Mouse (Mus musculus): ENCODE data around the gene Rreb1. TPM values are rescaled to one million over a fixed set of nuclear protein-coding genes. Genes with fewer than 3 reads are reported as not detected.
A peak's percentile ranks its signal among the peaks of the same experiment; 100 is the strongest.
"Not testable (repeated sequence)": the region's sequence is repeated elsewhere in the genome, so short reads cannot be mapped to it uniquely, and the experiment has no call there.

Rreb1 gene
- total RNA-seq, 2 experiments from 2014 or later = 46.7 to 61.8 TPM

DNA sequence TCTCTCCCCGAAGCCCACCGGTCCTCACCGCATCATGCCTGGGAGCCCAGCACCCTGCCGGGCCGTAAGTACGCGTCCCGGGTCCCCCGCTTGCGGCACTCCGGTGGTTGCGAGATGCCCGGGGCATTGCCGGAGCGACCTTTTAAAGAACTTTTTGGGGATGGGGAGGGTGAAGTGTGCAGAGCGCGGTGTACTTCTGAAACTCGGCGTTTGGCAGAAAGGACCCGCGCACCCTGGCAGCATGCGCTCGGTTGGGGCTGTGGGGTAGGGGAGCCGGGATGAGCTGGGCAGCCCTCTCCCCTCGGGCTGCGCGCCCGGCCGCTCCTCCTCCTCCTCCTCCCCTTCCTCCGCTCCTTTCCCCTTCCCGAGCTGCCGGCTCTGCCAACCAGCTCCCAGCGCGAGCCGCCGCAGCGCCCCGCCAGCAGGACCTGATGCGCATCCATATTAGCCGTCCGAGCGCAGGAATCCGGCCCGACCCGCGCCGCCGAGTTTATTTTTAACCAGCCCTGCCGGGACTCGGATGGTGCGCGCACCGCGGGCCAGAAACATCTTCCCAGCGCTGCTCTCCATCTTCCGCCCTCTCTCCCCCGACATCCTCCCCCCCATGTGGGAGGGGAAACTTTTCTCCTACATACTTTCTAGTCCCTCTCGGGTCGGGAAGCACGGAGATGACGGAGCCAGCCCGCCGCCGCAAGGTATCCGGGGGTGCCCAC is 48.2 kb downstream of the Rreb1 start:
- DNase-seq = peak in 1 of 2 experiments; percentile 80
- intact Hi-C loops (cut with DNase I) = loop anchor here (2.0 to 5.0 kb wide), 6 partner anchors 30 to 374 kb away; no protein-coding TSS in a partner anchor

DNA sequence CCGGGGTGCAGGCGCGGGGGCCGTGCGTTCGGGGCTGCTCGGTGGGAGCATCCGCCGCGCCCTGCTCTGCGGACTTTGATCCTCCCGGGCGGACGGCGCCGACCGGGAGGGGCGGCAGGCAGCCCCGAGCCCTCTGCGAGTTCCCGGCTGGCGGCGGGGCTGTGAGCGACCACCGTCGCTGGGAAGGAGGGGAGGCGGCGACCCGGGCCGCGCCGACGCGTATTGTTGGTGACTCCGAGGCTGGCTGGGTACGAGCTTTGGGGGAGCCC is 48.7 kb downstream of the Rreb1 start:
- intact Hi-C loops (cut with DNase I) = loop anchor here (2.0 to 5.0 kb wide), 6 partner anchors 30 to 375 kb away; no protein-coding TSS in a partner anchor
- DNase-seq = peak; percentile 78 to 83

GRCm38 (mm10) chr13:37827263-37827995 is 49.2 kb downstream of the Rreb1 start:
- intact Hi-C loops (cut with DNase I) = loop anchor here (2.0 to 5.0 kb wide), 6 partner anchors 29 to 375 kb away; no protein-coding TSS in a partner anchor
- peak; percentile 64 to 81 for DNase-seq

GRCm38 (mm10) chr13:37827996-37828579 is 49.9 kb downstream of the Rreb1 start:
- intact Hi-C loops (cut with DNase I) = loop anchor here (2.0 to 5.0 kb wide), 6 partner anchors 29 to 376 kb away; no protein-coding TSS in a partner anchor
- DNase-seq = no peak

DNA sequence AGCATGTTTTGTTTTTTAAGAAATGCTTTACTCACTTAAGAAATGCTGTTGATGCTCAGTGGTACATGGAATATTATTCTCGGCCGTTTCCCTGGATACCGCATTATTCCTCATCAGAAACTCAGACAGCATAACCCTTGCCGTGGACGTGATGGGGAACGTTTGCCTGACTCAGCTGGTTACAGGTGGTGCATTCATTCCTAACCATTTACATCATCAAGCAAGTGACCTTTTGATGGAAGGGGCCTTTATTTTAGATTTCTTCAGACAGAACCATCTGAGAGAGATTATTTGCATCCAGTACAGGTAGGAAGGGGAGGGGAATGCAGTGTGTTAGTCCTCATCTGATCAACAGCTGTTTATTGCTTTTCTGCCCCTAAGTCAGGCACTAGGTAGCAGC is 50.7 kb downstream of the Rreb1 start:
- intact Hi-C loops (cut with DNase I) = loop anchor here (5.0 kb wide), 5 partner anchors 113 to 377 kb away; no protein-coding TSS in a partner anchor

GRCm38 (mm10) chr13:37830256-37830655 is 52.1 kb downstream of the Rreb1 start:
- intact Hi-C loops (cut with DNase I) = no loop called here

More for the DNA sequence above, 50.7 kb downstream of the Rreb1 start:
- DNase-seq = no peak

DNA sequence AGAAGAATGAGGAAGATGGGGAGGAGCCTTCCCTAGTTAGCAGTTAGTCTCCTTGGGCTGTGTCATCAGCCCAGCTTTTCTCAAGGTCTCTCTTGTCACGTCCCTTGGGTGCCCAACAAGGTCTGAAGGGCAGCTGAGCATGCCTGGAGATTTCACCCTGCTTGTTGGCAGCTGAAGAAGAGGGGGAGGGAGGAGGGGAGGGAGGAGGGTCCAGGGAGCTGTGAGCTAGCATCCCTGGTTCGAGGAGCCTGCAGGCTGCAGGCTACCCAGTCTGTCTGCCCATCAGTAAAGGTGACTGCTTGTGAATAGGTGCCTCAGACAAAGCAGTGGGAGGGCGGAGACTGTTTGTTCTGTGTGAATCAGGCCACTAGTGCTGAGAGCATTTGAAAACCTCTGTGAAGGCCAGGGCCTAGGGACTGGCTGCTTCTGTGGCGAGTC is 52.7 kb downstream of the Rreb1 start:
- intact Hi-C loops (cut with DNase I) = no loop called here
- DNase-seq = no peak

More at GRCm38 (mm10) chr13:37830256-37830655, 52.1 kb downstream of the Rreb1 start:
- no peak for DNase-seq

DNA sequence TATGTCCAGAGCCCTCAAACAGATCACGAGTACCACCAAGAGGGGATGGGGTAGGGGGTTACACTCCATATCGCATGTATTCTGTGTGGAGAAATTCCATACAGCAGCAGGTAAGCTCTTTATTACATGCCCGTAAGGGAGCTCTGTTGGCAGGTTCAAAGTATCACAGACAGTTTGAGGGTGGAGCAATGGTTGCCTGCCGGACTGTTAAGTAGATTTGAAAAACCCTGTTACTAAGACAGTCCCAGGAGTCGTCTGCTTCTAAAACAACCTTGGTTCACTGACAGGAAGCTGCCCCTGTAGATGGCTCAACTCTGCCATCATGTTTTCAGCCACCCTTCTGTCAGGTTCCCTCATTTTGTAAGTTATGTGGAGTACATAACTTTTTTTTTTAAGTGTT is 54.3 kb downstream of the Rreb1 start:
- intact Hi-C loops (cut with DNase I) = no loop called here

DNA sequence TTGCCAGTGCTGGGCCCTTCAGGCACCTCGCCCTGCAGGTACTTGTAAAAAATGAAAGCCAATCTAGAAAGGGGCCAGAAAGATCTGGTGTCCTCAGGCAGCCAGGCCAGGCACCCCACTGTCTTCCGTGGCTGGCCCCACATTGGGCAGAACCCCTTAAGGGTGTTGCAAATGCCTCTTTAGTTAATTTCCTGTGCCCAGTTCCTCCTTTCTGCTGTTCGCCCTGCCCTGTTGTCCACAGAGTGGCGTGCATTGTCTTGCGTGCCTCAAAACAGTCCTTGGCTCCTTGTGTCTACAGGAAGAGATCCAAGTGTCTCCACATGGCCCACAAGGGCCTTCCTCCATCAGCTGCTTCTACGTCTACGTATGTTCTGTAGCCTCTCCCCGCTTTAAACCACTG is 55.3 kb downstream of the Rreb1 start:
- peak; percentile 32 to 37 for DNase-seq
- intact Hi-C loops (cut with DNase I) = no loop called here

More for the DNA sequence above, 54.3 kb downstream of the Rreb1 start:
- no peak for DNase-seq

DNA sequence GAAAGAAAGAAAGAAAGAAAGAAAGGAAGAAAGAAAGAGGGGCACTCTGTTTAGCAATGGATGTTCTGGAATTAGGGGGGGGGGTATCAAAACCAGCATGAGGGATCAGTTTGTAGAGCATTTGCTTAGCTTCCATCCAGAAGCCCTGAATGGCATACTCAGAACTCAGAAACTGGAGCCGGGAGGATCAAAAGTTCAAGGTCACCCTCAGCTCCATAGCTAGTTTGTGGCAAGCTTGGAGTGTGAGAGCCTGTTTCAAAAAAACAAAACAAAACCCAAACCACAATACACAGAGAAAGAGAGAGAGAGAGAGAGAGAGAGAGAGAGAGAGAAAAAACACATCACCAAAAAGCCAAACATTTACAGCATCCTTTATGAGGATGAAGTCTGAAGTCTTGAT is 57.1 kb downstream of the Rreb1 start:
- DNase-seq = no peak
- intact Hi-C loops (cut with DNase I) = no loop called here

GRCm38 (mm10) chr13:37835811-37836210 is 57.6 kb downstream of the Rreb1 start:
- DNase-seq; intact Hi-C loops (cut with DNase I): not testable (repeated sequence)

GRCm38 (mm10) chr13:37837372-37837771 is 59.2 kb downstream of the Rreb1 start:
- no peak for DNase-seq
- intact Hi-C loops (cut with DNase I) = no loop called here

DNA sequence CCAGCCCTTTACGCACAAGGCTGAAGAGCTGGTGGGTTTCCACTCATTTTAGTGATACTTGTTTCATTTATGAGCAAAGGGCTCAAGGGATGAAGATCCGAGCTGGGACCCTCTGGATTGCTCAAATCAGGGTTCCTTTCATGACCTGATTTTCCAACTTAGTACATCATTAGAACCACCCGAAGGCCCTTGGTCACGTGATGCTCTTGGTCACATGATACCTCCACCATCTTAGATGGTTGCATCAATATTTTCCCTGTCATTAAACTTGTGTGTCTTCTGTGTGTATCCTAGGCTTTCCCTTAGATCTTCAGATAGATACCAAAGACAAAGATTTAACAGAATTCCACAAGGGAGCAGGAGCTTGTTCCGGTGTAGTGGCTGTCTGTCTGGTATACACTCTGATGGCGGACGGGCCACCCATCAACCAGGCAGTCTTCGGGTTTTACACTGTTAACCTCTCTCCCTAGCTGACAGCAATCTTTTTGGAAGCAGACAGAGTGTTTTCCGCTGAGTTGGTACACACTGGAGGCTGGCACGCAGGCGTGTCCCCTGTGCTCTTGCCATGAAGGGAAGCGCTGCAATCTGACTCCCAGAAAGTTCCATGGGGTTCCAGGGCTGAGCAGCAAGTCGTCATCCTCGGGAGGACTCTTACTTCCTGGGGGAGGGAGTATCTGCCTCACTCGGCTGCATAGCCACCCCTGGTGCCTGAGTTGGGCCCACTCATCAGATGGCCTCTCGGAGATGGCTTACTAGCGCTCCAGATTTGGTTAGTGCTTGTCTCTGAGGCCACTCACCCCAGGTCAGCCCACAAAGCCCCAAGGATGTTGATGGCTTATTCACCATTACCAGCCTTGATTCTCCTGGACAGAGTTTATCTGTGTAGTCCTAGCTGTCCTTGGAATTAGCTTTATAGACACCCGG is 60.3 kb downstream of the Rreb1 start:
- DNase-seq = no peak
- intact Hi-C loops (cut with DNase I) = no loop called here

DNA sequence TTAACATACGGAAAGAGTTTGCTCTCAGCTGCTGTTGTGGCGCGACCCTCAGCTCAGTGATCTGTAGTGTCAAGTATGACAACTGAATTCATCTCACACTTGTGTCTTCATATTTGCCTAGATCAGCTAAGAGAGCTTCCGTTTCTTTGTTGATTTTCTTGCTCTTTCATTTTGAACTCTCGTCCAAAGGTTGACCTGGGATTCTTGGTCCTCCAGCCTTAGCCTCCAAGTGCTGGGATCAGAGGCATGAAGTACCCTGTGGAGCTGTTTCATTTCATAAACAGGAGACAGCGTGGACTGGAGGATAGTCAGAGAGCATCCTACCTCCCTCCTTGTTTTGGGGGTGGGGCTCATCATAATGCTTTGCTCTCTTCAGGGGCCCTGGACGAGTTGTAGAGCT is 65.0 kb downstream of the Rreb1 start:
- DNase-seq = no peak
- intact Hi-C loops (cut with DNase I) = no loop called here

DNA sequence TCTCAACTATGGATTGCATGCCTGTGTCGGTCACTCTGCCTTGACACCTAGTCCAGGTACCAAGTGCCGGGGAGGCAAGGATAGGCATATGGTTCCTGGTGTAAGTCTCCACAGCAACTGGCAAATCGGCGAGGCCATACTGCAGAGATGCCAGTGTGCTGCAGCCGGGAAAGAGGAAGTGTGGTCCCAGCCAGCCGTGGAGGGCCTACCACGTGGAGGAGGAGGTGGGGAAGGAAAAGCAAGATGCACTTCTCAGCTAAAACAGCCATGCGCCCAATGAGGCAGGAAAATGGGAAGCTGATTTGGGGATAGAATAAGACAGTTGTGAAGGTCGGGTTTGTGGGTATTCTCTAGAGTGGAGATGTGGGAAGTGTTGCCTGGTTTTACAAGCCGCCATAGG is 65.6 kb downstream of the Rreb1 start:
- intact Hi-C loops (cut with DNase I) = no loop called here
- no peak for DNase-seq

GRCm38 (mm10) chr13:37845156-37845555 is 67.0 kb downstream of the Rreb1 start:
- DNase-seq = no peak
- intact Hi-C loops (cut with DNase I) = no loop called here

GRCm38 (mm10) chr13:37845641-37846040 is 67.4 kb downstream of the Rreb1 start:
- intact Hi-C loops (cut with DNase I) = no loop called here
- no peak for DNase-seq

DNA sequence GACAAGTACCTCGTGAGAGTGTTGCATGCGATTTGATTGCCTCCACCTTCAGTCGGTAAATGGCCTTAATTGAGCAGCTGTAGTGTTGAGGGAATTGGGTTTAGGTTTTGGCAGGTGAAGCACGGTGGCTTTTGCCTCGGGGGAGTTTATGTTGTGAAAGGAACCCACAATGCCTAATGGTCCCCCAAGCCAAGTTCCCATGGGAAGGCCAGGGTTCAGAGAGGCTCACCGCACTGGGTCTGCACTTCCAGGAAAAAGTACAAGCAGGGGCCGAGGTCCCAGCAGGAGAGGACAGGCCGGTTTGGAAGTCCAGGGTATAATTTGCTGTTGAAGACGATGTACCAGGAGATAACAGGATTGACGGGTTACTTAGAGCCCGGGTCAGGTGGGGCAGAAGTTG is 68.3 kb downstream of the Rreb1 start:
- DNase-seq = no peak
- intact Hi-C loops (cut with DNase I) = no loop called here

GRCm38 (mm10) chr13:37846962-37847570 is 68.9 kb downstream of the Rreb1 start:
- DNase-seq = no peak
- intact Hi-C loops (cut with DNase I) = no loop called here
